Mouse (Mus musculus): Measurements from ENCODE around the gene Ntn1. TPM values are rescaled to one million over a fixed set of nuclear protein-coding genes. Genes with fewer than 3 reads are reported as not detected.

Gene Ntn1
- polyA plus RNA-seq, 1 experiment from 2014 or later, result 25.7 TPM

- H3K4me2 ChIP-seq, result peak overlapping the region; percentile 21
- no peak for ATAC-seq (ENCODE audit: low FRiP score)
- no peaks in the 10 kb centered on the region for H3K9me3 ChIP-seq (replicated peaks)
- no peaks in the 10 kb centered on the region for H3K36me3 ChIP-seq
- WGBS, result 8% methylated on average over 16 of the region's 16 CpGs
- no peak overlapping the region; the same call in 1 of the 2 replicates for H3K9ac ChIP-seq (replicated peaks)
- H3K27me3 ChIP-seq (replicated peaks), result peaks cover 10% of the 10 kb centered on the region
- H3K4me3 ChIP-seq (replicated peaks), result no peak overlapping the region
- H3K27ac ChIP-seq (replicated peaks), result no peak overlapping the region
- peaks cover 24% of the 10 kb centered on the region for H3K4me1 ChIP-seq
These were observed 21.5 kb downstream of the Ntn1 start for GRCm38 (mm10) chr11:68378946-68379764.

GRCm38 (mm10) chr11:68378419-68378818 is 22.2 kb downstream of the Ntn1 start:
- 11% methylated on average over 5 of the region's 5 CpGs for WGBS
- peaks cover 26% of the 10 kb centered on the region for H3K4me1 ChIP-seq
- no peak overlapping the region for H3K9ac ChIP-seq (replicated peaks)
- no peak overlapping the region; the same call in 1 of the 2 replicates for H3K27ac ChIP-seq (replicated peaks)
- peak overlapping the region; percentile 21 for H3K4me2 ChIP-seq
- no peaks in the 10 kb centered on the region for H3K36me3 ChIP-seq
- H3K4me3 ChIP-seq (replicated peaks), result no peak overlapping the region
- no peaks in the 10 kb centered on the region for H3K9me3 ChIP-seq (replicated peaks)
- peaks cover 6% of the 10 kb centered on the region for H3K27me3 ChIP-seq (replicated peaks)
- ATAC-seq (ENCODE audit: low FRiP score), result no peak

- Histone ChIP-seq H3K9me3 (replicated peaks) (no peaks in the 10 kb centered on the region), H3K36me3 (no peaks in the 10 kb centered on the region), H3K27ac (replicated peaks) (no peak overlapping the region), H3K4me2 (no peak overlapping the region), H3K4me3 (replicated peaks) (no peak overlapping the region), H3K4me1 (peaks cover 20% of the 10 kb centered on the region), H3K27me3 (replicated peaks) (no peaks in the 10 kb centered on the region), H3K9ac (replicated peaks) (no peak overlapping the region)
- ATAC-seq (ENCODE audit: low FRiP score), result no peak
- WGBS, result 56% methylated on average over 10 of the region's 10 CpGs
These were observed 27.5 kb downstream of the Ntn1 start for GRCm38 (mm10) chr11:68373105-68373504.

- WGBS, result 60% methylated on average over 11 of the region's 11 CpGs
- no peak overlapping the region for H3K27ac ChIP-seq (replicated peaks)
- H3K9ac ChIP-seq (replicated peaks), result no peak overlapping the region
- no peak overlapping the region for H3K4me2 ChIP-seq
- H3K4me3 ChIP-seq (replicated peaks), result no peak overlapping the region
- H3K36me3 ChIP-seq, result no peaks in the 10 kb centered on the region
- no peak for ATAC-seq (ENCODE audit: low FRiP score)
- H3K9me3 ChIP-seq (replicated peaks), result no peaks in the 10 kb centered on the region
- H3K27me3 ChIP-seq (replicated peaks), result no peaks in the 10 kb centered on the region
- peaks cover 19% of the 10 kb centered on the region for H3K4me1 ChIP-seq
These were observed 29.0 kb downstream of the Ntn1 start for GRCm38 (mm10) chr11:68371609-68372008.

GRCm38 (mm10) chr11:68356901-68357300 is 43.7 kb downstream of the Ntn1 start:
- ATAC-seq (ENCODE audit: low FRiP score), result no peak
- 75% methylated on average over 8 of the region's 8 CpGs for WGBS
- H3K27me3 ChIP-seq (replicated peaks), result no peaks in the 10 kb centered on the region

GRCm38 (mm10) chr11:68355561-68355960 is 45.1 kb downstream of the Ntn1 start:
- Histone ChIP-seq H3K4me1 (peaks cover 17% of the 10 kb centered on the region), H3K27me3 (replicated peaks) (no peaks in the 10 kb centered on the region), H3K4me2 (no peak overlapping the region), H3K36me3 (no peaks in the 10 kb centered on the region), H3K9me3 (replicated peaks) (no peaks in the 10 kb centered on the region), H3K9ac (replicated peaks) (no peak overlapping the region), H3K4me3 (replicated peaks) (no peak overlapping the region), H3K27ac (replicated peaks) (no peak overlapping the region)
- ATAC-seq (ENCODE audit: low FRiP score), result no peak
- WGBS, result 55% methylated on average over 8 of the region's 8 CpGs

More at GRCm38 (mm10) chr11:68356901-68357300, 43.7 kb downstream of the Ntn1 start:
- Histone ChIP-seq H3K4me3 (replicated peaks) (no peak overlapping the region), H3K9me3 (replicated peaks) (no peaks in the 10 kb centered on the region), H3K4me2 (no peak overlapping the region), H3K4me1 (peaks cover 16% of the 10 kb centered on the region), H3K9ac (replicated peaks) (no peak overlapping the region), H3K27ac (replicated peaks) (no peak overlapping the region), H3K36me3 (no peaks in the 10 kb centered on the region)

- Histone ChIP-seq H3K4me1 (peaks cover 17% of the 10 kb centered on the region), H3K9me3 (replicated peaks) (no peaks in the 10 kb centered on the region), H3K4me3 (replicated peaks) (no peak overlapping the region), H3K27me3 (replicated peaks) (no peaks in the 10 kb centered on the region), H3K4me2 (no peak overlapping the region), H3K27ac (replicated peaks) (no peak overlapping the region), H3K9ac (replicated peaks) (no peak overlapping the region), H3K36me3 (no peaks in the 10 kb centered on the region)
- no peak for ATAC-seq (ENCODE audit: low FRiP score)
- 64% methylated on average over 3 of the region's 3 CpGs for WGBS
These were observed 45.8 kb downstream of the Ntn1 start for GRCm38 (mm10) chr11:68354848-68355247.

GRCm38 (mm10) chr11:68352236-68352635 is 48.4 kb downstream of the Ntn1 start:
- Histone ChIP-seq H3K4me2 (no peak overlapping the region), H3K4me1 (peaks cover 17% of the 10 kb centered on the region), H3K9me3 (replicated peaks) (no peaks in the 10 kb centered on the region), H3K27me3 (replicated peaks) (no peaks in the 10 kb centered on the region), H3K36me3 (0 out of 2 replicates have a peak, but pooled peaks cover 3% of the 10 kb centered on the region), H3K27ac (replicated peaks) (no peak overlapping the region), H3K9ac (replicated peaks) (no peak overlapping the region), H3K4me3 (replicated peaks) (no peak overlapping the region)
- ATAC-seq (ENCODE audit: low FRiP score), result no peak
- 44% methylated on average over 6 of the region's 6 CpGs for whole genome bisulfite sequencing

- Histone ChIP-seq H3K27ac (replicated peaks) (no peak overlapping the region), H3K9me3 (replicated peaks) (no peaks in the 10 kb centered on the region), H3K36me3 (0 out of 2 replicates have a peak, but pooled peaks cover 3% of the 10 kb centered on the region), H3K4me3 (replicated peaks) (no peak overlapping the region), H3K4me2 (no peak overlapping the region), H3K4me1 (0 out of 2 replicates have a peak, but pooled peaks cover 6% of the 10 kb centered on the region), H3K27me3 (replicated peaks) (no peaks in the 10 kb centered on the region), H3K9ac (replicated peaks) (no peak overlapping the region)
- no peak for ATAC-seq (ENCODE audit: low FRiP score)
- 89% methylated on average over 12 of the region's 12 CpGs for WGBS
These were observed 51.8 kb downstream of the Ntn1 start for GRCm38 (mm10) chr11:68348851-68349250.

GRCm38 (mm10) chr11:68348083-68348482 is 52.5 kb downstream of the Ntn1 start:
- WGBS, result 38% methylated on average over 6 of the region's 6 CpGs
- no peak for ATAC-seq (ENCODE audit: low FRiP score)
- Histone ChIP-seq H3K4me2 (no peak overlapping the region), H3K9me3 (replicated peaks) (no peaks in the 10 kb centered on the region), H3K4me1 (0 out of 2 replicates have a peak, but pooled peaks cover 6% of the 10 kb centered on the region), H3K36me3 (0 out of 2 replicates have a peak, but pooled peaks cover 3% of the 10 kb centered on the region), H3K27me3 (replicated peaks) (no peaks in the 10 kb centered on the region), H3K4me3 (replicated peaks) (no peak overlapping the region), H3K9ac (replicated peaks) (no peak overlapping the region), H3K27ac (replicated peaks) (no peak overlapping the region)

- no peak overlapping the region for H3K4me3 ChIP-seq (replicated peaks)
- no peak for ATAC-seq (ENCODE audit: low FRiP score)
- H3K27me3 ChIP-seq (replicated peaks), result no peaks in the 10 kb centered on the region
- 0 out of 2 replicates have a peak, but pooled peaks cover 6% of the 10 kb centered on the region for H3K4me1 ChIP-seq
- H3K9me3 ChIP-seq (replicated peaks), result no peaks in the 10 kb centered on the region
- WGBS, result 81% methylated on average over 5 of the region's 5 CpGs
- H3K36me3 ChIP-seq, result 0 out of 2 replicates have a peak, but pooled peaks cover 3% of the 10 kb centered on the region
- H3K9ac ChIP-seq (replicated peaks), result no peak overlapping the region
- H3K4me2 ChIP-seq, result no peak overlapping the region
- H3K27ac ChIP-seq (replicated peaks), result no peak overlapping the region
These were observed 53.1 kb downstream of the Ntn1 start for GRCm38 (mm10) chr11:68347508-68347907.

- H3K27me3 ChIP-seq (replicated peaks), result no peaks in the 10 kb centered on the region
- H3K27ac ChIP-seq (replicated peaks), result no peak overlapping the region
- H3K4me2 ChIP-seq, result no peak overlapping the region
- ATAC-seq (ENCODE audit: low FRiP score), result no peak
- 0 out of 2 replicates have a peak, but pooled peaks cover 3% of the 10 kb centered on the region for H3K36me3 ChIP-seq
- H3K4me1 ChIP-seq, result peaks cover 13% of the 10 kb centered on the region
- 91% methylated on average over 5 of the region's 5 CpGs for WGBS
- no peak overlapping the region for H3K9ac ChIP-seq (replicated peaks)
- H3K9me3 ChIP-seq (replicated peaks), result no peaks in the 10 kb centered on the region
- H3K4me3 ChIP-seq (replicated peaks), result no peak overlapping the region
These were observed 54.5 kb downstream of the Ntn1 start for GRCm38 (mm10) chr11:68346099-68346498.

Data from neural tube, embryonic 15.5 days (tissue).